Mouse (Mus musculus): ENCODE measurements at regions not wholly inside any gene's neighbourhood (a gene's known extent, or its start where the extent isn't known, plus 50 kb on each side); places are given as distances from the start of the nearest gene placed in this dataset.

GRCm38 (mm10) chr13:115421483-115421882 lies 319.7 kb upstream of the Itga1 start:
- no peak for TF ChIP-seq CTCF (IDR thresholded peaks at IDR 0.05)
- TF ChIP-seq EP300 (IDR thresholded peaks at IDR 0.05) = no peak
